Mouse (Mus musculus) cerebellum, adult 9-11 months (tissue): ENCODE results near the gene Smgc.
A peak's percentile ranks its signal among the peaks of the same experiment; 100 is the strongest.
"Not testable (repeated sequence)": the region's sequence is repeated elsewhere in the genome, so short reads cannot be mapped to it uniquely, and the experiment has no call there.

Experiments
- DNase-seq: peaks from one replicate; pipeline ENCODE4 v3.0.0; 2022

The Smgc gene

DNA sequence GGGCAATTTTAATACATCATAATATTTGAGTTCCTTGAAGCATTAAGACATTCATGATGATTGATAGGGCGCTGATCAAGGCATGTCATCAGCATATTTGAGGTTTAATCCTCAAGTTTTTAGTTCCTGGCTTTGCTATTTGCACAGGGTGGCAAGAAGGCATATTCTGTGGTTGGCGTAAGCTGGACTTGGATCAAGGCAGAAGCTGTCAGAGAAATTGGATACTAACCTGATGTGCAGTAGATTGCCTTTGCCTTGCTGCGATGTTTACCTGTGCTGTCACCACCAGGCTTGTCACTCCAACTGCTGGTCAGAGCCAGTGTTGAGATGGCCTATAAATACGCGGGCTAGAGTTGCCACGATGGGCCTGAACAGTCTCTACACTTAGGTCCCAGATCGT lies at the start of gene Smgc:
Gene Smgc, plus strand, starts transcription at position 301 of the 400 bp plus-strand sequence.
- DNase-seq = no peak

DNA sequence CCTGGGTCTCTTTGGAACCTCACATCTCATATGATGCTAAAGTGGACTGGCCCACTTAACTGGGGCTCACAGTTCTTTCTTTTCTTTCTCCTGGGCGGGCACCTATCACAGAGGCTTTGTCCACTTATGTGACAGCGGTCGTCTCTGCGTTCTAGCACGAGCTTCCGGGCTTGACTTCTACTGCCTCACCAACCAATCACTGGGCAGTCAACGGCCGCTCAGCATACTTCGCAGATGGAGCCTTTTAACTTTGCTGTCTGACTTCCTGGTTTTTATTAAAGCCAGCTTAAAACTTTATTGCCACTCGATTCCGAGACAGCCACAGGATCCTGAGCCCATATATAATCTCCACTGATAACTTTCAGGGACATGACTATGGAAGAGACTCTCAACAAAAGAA lies 49.7 kb upstream of the Smgc start:
- no peak for DNase-seq

DNA sequence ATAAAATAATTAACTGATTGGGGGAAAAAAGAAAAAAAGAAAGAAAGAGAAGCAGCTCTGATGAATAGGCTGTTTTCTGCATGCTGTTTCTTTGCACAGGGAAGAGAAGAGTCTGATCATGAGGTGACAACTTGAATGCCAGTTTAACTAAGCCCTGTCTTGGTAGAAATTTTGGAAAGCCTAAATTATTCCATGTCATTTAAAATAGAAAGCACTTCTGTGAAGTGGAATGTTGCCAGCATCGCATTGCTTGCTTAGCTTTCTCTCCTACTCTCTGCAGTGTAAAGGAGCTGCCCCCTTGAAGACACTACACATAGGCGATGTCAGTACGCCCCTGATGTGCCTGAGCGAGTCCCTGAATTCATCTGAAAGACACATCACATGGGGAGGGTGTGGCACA lies 31.6 kb upstream of the Smgc start:
- no peak for DNase-seq

DNA sequence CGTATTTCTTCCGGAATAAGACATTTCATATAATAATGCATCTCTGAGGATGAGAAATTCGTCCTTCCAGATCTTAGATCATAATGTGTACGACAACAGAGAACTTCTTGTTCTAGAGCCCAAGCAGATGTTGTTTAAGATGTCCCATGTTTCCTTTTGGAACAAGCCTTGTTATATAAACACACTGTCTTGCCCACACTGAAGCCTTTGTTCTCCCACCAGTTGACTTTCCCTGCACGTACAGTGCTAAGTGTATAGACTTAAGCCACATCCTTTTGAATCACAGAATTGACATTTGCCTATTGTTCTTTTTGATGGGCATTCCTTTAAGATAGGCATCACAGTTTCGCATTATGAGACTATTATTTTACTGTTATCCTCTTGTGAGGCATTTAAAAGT lies 2.7 kb upstream of the Smgc start:
- DNase-seq = no peak

DNA sequence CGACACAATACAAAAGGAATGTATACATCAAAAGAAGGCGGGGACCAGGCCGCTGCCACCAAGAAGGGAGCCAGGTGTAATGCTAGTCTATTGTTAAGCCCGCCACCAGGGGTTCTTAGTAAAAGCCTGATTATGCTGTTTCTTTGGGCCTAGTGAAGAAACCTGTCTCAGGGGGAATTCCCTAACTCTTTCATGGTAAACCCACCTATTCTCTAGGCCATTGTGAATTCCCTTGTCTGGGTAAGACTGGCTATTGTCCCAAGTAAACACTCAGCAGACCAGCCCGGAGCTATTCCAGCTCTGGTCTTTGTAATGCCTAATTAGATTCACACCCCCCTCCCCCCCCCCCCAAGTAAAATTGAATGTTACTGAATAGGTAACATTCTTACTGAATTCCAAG lies 26.1 kb downstream of the Smgc start:
- not testable (repeated sequence) for DNase-seq

DNA sequence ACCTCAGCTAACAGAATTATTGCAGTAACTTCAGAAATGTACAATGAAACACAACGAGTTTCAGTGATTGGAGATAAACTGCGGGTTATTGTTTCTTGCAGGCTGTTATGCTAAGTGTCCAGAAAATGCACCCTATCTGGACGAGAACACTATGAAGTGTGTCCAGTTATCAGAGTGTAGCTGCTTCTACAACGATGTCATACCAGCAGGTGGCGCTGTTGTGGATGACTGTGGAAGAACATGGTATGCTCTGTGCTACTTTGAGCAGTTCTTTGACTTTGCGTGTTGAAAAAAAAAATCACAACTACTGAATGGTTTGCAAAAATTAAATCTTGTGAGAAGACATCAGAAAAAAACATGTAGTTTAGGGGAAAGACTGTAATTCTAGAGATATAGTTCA lies 62.2 kb downstream of the Smgc start:
- no peak for DNase-seq

DNA sequence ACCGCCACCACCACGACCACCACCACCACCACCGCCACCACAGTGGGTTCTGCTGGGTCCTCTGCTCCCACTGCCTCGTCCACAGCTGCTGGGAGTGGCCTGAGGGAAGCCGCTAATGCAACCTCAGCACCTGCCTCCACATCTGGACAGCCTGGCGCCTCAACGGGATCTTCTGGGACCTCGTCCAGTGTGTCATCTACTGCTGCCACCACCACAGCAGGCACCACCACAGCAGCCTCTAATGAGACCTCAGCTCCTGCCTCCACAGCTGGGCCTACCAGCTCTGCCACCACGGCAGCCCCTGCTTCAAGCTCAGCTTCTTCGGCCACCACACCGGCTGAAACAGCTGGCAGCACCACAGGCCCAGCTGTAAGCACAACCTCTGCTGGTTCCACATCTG lies 69.0 kb downstream of the Smgc start:
- DNase-seq = peak; percentile 46
